Mouse (Mus musculus) adrenal gland (tissue): ENCODE results near the gene St7.

Source experiments
- intact Hi-C: fragments of 180-260 bp; cut with DNase I; formaldehyde crosslinking; loops from one replicate; pipeline ENCODE4 v1.15.1; 2025

Gene St7

DNA sequence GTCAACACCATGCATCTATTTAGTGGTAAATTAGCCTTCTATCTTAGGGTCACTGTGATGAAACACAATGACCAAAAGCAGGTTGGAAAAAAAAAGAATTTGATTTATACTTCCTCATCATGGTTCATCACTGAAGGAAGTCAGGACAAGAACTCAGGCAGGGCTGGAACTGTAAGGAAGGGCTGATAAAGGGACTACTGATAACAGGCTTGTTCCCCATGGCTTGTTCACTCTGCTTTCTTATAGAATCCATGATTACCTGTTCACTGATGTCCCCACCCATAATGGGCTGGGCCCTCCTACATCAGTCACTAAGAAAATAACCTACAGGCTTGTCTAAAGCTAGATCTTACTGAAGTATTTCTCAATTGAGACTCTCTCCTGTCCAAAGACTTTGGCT lies 190.2 kb downstream of the St7 start:
- intact Hi-C loops: no loop called here

DNA sequence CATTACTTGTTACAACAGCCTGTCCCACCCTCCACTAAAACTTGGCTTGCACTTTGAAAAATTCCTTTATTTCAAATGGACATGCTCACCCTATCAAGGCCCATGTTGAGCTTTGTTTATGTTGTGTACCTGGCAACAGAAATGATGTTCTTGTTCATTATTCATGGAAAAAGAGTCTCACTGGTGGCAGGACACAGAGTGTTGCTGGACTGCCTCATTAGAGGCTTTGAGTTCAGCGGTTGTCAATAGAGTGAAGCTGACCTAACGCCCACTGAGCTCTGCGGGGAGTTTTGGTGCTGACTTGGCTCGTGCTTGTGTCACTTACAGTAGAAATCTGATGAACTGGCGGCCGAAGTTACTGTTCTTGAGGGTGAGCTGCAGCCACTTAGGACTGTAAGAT lies 195.0 kb downstream of the St7 start:
- intact Hi-C loops: no loop called here

GRCm38 (mm10) chr6:17895562-17895961 lies 202.8 kb downstream of the St7 start:
- intact Hi-C loops: no loop called here

DNA sequence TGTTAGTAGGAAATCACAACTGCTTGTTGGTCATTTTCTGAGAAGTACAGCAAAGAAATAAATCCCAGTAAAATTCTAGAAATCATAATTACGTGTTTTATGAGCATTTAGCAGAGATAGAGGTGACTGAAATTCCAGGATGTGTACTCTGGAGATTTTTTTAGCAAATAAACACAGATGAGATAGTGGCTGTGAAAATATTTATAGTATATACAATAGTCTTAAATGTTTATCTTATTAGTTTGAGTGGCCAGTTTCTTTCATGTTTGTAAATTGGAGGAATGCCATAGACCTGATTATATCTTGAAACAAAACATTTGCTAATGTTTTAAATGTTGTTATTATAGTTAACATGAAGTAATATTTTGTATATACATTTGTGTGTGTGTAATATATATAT lies 205.8 kb downstream of the St7 start:
- intact Hi-C loops: no loop called here

- intact Hi-C loops: no loop called here
Observed at GRCm38 (mm10) chr6:17903355-17903754, 210.6 kb downstream of the St7 start.

DNA sequence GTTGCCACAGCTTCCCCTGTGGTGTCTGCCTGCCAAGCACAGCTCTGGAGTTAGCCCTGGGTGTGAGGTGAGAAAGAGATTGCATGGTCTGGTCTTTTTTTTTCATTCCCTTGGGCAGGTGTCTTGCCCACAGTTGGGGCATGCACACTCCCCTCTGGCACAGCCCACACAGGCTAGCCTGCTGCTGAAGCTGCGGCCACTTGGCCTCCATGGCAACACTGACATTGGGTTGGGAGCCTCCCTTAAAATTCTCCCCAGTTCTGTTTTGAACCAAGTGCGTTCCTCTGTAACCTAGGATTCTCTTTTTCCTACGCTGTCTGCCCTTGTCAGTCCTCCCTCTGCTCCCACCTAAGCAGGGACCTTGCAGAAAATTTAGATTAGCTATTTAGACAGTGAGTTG lies 213.0 kb downstream of the St7 start:
- intact Hi-C loops: no loop called here

- intact Hi-C loops: no loop called here
Observed at GRCm38 (mm10) chr6:17906289-17906688, 213.6 kb downstream of the St7 start.

GRCm38 (mm10) chr6:17912312-17912711 lies 219.6 kb downstream of the St7 start:
- intact Hi-C loops: no loop called here

- intact Hi-C loops: no loop called here
Observed at GRCm38 (mm10) chr6:17912825-17913224, 220.1 kb downstream of the St7 start.

- intact Hi-C loops: no loop called here
Observed at GRCm38 (mm10) chr6:17913315-17913714, 220.6 kb downstream of the St7 start.

DNA sequence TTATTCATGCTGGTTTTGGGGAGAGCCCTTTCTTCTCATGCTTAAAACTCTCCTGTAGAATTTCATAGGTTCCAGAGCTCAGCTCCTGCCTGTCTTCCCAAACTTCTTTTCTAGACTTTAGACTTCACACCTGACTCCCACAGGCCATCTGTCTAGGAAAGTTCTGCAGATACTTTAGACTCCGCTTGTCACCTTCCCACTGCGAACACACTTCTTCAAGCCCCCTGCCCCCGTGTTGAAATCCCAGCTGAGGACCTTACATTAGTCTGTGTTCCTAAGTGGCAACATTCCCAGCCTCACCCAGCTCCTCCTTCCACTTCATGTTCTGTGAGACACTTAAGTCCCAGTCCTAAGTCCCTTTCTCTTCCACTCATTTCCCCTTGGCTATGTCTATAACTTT lies 221.6 kb downstream of the St7 start:
- intact Hi-C loops: no loop called here

GRCm38 (mm10) chr6:17917233-17917632 lies 224.5 kb downstream of the St7 start:
- intact Hi-C loops: no loop called here

DNA sequence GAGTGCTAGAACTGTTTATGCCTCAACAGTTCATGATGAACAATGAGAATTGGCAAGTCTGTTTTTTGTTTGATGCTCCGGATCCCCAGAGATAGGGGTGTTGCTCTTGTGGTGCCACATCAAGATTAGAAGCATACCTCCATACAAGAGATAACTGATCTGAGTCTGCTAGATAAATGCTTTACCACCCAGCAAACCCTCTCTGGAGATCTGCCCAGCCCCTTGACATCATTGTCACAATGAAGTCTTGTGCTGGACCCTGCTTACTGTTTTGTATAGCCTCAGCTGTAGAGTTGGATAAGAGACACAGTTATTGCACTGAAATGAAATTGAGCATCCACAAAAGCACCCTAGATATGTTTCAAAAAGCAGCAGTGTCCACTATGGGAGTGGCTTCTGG lies 229.4 kb downstream of the St7 start:
- intact Hi-C loops: no loop called here

- intact Hi-C loops: no loop called here
Observed at GRCm38 (mm10) chr6:17922967-17923366, 230.2 kb downstream of the St7 start.

DNA sequence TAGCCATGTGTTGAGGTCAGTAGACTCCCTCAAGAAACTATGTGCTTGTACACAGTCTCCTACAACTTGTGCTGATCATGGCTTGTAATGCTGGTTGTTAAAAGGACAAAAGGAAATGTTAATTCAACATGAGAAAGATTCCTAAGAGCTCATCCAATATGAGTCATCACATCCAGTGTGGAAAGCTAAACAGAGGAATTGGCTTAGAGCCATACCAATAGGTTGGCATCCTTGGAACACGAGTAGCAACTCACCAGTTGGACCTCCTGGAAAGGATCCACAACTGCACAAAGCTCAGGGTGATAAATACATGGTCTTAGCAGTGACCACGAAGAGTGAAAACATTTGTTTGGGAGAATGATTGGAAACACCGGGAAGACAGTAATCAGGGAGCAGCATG lies 230.6 kb downstream of the St7 start:
- intact Hi-C loops: no loop called here

GRCm38 (mm10) chr6:17923894-17924505 lies 231.3 kb downstream of the St7 start:
- intact Hi-C loops: no loop called here

- intact Hi-C loops: loop anchor here (5.0 kb wide), 1 partner anchor 152 kb away; no protein-coding TSS in a partner anchor
Observed at GRCm38 (mm10) chr6:17925267-17925666, 232.5 kb downstream of the St7 start.

GRCm38 (mm10) chr6:17927746-17928145 lies 235.0 kb downstream of the St7 start:
- intact Hi-C loops: loop anchor here (1.0 to 5.0 kb wide), 2 partner anchors 8 to 150 kb away; no protein-coding TSS in a partner anchor

DNA sequence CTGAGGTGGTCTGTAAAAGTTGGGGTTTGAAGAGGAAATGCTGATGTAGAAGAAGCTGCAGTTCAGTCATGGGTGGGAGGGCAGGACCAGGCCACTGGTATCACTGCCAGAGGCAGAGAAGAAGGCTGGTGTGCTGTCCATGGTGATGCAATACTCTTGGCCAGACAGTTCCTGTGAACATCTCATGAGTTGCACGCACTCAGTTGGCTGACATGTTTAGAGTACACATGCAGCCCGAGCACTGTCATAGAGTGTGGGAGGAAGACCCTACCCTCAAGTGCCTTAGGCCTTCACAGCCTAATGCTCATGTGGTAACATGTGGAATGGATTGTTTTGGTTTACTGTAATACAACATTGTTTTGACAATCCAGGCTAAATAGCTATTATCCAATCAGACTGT lies 238.5 kb downstream of the St7 start:
- intact Hi-C loops: no loop called here

- intact Hi-C loops: no loop called here
Observed at GRCm38 (mm10) chr6:17931835-17932234, 239.1 kb downstream of the St7 start.

- intact Hi-C loops: no loop called here
Observed at GRCm38 (mm10) chr6:17932806-17933205, 240.1 kb downstream of the St7 start.

GRCm38 (mm10) chr6:17938631-17939346 lies 246.1 kb downstream of the St7 start:
- intact Hi-C loops: no loop called here

GRCm38 (mm10) chr6:17941916-17942315 lies 249.2 kb downstream of the St7 start:
- intact Hi-C loops: no loop called here
